Mouse (Mus musculus): ENCODE measurements at regions not wholly inside any gene's neighbourhood (a gene's known extent, or its start where the extent isn't known, plus 50 kb on each side); places are given as distances from the start of the nearest gene placed in this dataset.
A peak's percentile ranks its signal among the peaks of the same experiment; 100 is the strongest.

DNA sequence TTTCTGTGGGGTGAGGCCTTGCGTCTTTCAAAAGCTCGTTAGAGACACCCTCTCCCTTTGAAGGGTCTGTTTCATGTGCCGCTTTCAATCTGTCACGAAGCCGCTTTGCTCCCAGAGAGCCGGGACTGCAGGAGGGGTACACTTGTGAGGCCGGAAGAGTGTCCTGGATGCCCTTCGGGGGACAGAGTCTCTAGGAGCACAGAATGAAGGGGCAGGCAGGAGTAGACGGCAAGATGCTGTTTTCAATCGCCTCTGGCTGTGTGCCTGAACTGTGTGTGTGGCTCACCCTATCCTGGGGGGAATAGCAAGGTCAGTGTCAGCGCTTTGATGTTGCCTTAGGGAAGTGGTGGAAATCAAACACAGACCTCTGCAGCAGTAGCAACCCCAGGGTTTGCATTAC is 174.7 kb downstream of the Gadd45g start:
- DNase-seq = no peak

DNA sequence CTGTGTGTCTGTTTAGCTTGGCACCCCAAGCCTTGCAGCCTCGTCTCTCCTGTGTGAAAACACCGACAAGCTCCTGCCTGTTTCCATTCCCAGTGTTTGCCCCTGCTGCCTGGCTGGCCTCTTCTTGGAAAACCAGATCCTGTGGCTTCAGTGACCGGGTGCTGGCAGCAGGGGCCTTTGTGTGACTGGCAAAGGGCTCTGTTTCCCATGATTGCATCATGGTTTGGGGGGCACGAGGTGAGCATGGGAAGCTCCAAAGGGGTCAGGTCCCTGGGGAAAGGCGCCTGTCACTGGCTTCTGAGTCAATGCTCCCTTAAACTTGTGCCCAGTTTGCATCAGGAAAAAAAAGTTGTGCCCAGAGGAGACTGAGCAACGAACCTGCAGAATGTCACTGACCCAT is 175.3 kb downstream of the Gadd45g start:
- DNase-seq = no peak

DNA sequence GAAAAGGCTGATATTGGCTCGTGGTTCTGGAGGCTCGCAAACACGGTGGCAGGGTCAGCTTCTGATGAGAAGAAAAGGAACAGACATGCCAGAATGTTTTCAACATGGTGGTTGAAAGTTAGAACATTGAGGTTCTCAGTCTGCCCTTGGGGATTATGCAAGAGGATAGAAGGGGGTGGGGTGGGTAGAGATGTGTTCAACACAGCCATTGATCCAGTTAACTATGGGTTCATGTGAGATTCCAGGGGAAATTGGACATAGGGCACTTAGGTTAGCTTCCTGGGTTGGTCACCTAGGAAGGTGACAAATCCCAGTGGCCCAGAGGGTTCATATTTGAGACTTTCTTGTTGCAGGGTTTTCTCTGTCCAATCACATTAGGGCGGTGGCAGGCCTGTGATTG is 176.1 kb downstream of the Gadd45g start:
- no peak for DNase-seq

DNA sequence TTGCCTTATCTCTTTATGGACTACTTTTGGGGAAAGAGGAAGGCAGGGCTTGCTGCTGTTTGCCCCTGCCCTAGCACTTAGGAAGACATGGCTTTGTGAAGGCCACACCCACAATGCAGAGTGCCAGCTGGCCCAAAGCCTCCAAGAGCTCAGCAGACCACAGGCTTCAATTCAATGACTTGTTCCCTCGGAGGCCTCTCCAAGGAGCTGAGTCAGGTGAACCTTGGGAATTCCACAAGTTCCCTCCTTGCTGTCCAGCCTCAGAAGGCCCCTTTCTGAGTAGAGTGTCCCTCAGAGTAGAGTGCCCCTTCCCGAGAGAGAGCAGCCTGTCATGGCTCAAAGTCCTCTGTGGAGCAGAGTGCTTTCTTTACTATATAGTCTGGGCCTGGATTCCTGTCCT is 177.9 kb downstream of the Gadd45g start:
- no peak for DNase-seq

DNA sequence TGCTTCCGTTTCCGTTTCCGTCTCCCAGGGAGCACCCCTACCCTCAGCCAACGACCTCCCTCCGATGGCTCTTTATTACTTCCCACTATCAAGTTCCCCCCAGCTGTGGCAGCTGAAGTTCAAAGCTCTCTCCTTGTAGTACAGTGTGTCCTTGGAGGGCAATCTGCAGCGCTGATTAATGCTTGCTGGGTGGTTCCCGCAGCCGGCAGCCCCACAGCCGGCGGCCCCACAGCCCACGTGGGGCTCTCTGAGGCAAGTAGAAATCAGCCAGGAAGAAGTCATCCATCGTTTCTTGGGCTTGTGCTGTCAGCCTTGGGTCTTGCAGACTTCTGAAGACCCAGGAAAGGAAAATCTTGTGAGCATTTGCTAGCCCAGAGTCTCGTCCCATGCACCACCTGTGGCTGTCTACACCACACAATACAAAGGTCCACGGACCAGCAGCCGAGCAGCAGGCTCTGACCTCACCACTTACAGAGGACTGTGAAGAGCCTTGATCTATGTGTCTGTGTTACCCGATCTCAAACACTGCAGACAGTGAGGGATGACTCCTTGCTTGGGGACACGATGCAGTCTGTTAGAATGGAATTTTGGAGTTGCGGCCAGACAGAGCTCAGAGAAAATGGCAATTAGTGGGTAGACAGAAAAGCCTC is 178.5 kb downstream of the Gadd45g start:
- DNase-seq = no peak

- no peak for DNase-seq
Measured at GRCm38 (mm10) chr13:52025482-52025848, 179.0 kb downstream of the Gadd45g start.

DNA sequence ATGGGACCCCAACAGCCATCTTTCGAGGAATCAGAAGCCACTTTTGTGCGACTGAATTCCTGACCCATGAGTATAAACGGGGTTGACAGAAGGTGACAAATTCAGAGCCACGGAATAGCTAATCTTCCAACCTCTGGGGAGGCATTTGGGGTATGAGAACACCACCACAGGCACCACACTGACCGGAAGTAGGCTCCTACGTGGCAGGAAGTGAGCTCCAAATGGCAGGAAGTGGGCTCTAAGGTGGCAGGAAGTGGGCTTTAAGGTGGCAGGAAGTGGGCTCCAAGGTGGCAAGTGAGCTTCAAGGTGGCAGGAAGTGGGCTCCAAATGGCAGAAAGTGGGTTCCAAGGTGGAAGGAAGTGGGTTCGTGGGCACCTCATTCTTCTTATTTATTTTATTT is 179.8 kb downstream of the Gadd45g start:
- DNase-seq = no peak

- no peak for DNase-seq
Measured at GRCm38 (mm10) chr13:52029868-52030422, 183.5 kb downstream of the Gadd45g start.

- DNase-seq = no peak
Measured at GRCm38 (mm10) chr13:52031465-52031864, 185.0 kb downstream of the Gadd45g start.

GRCm38 (mm10) chr13:52035731-52036130 is 189.3 kb downstream of the Gadd45g start:
- no peak for DNase-seq

DNA sequence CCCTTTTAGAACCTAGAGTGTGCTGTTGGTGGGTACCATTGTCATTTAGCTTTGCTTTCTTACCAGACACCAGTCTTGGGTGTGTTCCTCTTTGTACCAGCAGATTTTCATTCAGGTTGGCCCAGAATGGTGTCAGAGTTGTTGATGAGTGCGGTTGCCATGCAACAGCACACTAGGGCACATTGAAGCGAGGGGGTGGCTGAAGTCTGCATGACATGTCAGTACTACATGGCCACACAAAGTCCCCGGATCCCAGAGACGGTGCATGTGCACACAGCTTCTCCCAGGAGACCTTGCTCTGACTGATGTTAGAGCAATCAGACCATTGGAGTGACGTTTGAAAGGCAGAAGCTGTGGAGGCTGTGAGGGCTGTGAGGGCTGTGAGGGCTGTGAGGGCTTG is 189.9 kb downstream of the Gadd45g start:
- DNase-seq = no peak

DNA sequence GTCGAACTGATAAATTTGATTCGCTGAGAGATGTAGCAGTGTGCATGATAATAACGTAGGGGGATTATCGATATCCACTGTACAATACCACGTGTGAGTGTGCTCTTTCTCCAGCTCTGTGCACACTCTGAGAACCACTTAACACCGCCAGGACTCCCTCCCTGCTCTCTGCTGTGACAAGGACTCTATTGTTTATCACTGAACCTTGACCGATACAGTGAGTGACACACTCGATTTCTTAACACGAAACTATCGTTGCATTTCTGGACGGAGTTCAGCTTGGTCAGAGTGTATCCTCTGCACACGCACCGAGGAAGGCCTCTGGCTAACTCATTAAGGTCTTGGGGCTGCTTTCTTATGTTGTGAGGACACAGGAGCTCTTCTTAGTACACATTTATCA is 190.7 kb downstream of the Gadd45g start:
- no peak for DNase-seq

DNA sequence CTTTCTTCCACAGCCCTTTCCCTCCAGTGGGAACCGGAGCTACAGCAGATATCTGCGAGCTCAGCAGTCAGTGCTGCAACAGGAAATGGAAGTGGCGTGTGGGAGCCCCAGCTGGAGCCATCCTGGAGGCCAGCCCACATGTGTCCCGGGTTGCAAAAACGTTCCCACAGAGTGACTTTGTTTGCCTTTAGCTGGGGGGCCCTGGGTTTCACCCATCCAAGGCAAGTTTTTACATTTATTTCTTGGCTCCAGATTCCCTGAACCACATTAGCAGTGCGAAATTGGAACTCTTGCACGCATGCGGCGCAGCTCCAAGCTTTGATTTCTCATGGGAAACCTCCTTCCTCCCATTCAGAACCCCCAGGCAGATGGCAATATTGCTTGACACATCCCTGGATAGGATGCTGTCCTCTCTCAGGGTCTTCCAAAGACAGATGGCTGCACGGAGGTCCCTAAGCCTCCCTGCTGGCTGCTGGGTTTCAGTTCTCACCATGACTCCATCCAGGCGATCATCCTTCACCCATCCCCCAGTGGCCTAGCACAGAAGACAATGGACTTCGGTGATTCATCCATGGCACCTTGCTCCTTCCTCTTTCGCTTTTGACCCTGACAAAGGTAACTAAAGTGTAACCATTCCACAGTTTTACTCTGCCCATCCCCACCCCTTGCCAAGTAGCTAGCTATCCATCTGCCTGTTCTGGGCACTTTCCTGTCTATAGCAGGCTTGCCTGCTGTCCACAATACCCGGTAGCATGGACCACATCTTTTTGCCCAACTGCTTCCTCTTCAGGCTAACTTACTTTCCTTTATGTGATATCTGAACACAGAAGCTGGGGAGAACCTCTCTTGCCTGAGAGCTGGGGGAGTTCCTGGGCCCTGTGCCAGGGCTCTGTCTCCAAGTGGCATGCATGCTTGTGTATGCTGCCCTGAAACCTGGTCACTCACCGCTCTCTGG is 195.3 kb downstream of the Gadd45g start:
- DNase-seq = peak; percentile 28

- no peak for DNase-seq
Measured at GRCm38 (mm10) chr13:52042867-52043266, 196.4 kb downstream of the Gadd45g start.

- DNase-seq = no peak
Measured at GRCm38 (mm10) chr13:52043916-52044315, 197.4 kb downstream of the Gadd45g start.

DNA sequence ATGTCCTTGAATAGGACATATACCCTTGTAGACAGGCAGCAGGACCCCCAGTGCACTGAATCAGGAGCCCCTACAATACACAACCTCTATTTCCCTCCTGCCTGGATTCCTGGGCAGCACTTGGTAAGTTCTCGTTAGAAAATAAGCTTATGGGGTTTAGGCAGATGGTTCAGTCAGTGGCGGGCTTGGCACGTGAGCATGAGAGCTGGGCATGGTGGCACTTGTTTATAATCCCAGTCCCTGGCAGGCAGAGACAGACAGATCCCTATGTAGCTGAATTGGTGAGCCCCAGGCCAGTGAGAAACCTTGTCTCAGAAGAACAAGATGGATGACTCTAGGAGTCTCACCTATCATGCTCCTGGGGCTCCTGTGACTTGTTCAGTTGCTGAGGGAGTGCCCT is 198.9 kb downstream of the Gadd45g start:
- no peak for DNase-seq

- DNase-seq = no peak
Measured at GRCm38 (mm10) chr13:52046020-52046419, 199.5 kb downstream of the Gadd45g start.

DNA sequence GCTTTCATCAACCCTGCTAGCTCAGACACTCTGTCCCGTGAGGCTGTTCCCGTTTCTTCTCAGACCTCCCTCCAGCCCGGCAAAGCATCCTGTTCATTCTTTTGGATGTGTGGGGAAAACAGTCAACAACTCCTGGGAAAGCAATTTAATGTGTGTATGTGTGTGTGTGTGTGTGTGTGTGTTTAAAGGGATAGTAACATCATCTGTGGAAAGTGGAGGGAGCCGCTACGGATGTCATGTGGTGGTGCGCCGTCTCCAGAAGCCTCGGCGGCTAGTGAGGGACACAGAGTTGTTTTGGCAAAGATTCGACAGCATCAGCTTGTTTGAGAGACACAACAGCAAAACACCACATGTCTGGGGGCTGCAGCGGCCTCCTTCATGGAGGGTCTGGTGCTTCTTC is 200.2 kb downstream of the Gadd45g start:
- no peak for DNase-seq

DNA sequence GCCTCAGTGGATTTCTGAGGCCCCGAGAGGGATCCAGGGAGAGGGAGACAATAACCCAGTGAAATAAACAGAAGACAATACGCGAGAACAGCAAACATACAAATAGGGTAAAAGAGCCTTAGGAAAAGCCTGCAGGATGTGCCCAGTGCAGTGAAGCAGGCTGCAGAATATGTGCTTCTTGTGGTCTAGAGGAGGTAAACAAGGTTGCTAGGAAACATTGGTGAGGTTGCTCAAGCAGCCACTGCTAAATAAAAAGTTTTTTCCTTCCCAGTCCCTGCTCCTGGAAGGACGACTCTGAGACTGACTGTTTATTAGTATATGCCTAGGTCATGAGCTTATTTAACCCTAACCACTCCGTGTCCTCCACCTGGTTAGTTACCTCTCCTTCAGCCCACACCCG is 201.5 kb downstream of the Gadd45g start:
- no peak for DNase-seq

DNA sequence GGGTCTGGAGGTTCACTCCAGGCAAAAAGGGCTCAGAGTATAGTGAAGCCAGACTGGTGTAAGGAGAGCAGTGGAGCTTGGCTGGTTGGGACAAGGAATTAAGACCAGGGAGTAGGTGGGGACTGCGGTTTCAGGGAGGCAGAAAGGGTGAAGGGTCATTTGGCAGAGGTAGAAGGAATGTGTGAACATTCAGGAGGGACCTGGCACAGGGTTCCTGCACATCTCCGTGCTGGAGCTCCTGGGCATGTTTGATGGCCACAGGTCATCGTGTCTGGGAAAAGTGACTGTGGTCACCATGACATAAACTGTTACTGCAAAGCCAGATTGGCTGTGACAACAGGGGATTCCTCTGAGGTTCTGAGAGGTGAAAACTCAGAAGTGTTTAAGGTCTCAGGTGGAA is 202.3 kb downstream of the Gadd45g start:
- no peak for DNase-seq

DNA sequence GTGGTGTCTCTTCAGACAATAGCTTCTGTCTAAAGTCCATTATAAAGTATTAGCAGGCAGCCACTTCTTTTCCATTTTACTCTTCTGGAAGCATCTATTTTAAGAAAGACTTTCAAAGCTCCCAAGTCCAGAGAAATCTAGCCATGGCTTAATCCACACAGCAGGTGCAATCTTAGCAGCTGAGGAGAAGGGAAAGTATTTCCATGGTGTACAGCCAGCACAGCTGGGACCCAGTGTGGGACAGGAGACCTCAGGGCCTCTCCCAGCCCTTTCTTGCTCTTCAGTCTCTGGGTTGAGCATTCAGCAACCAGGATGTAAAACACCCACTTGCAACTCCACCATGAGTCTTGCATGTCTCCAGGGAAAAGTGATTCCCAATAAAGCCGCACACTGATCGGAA is 202.8 kb downstream of the Gadd45g start:
- no peak for DNase-seq

DNA sequence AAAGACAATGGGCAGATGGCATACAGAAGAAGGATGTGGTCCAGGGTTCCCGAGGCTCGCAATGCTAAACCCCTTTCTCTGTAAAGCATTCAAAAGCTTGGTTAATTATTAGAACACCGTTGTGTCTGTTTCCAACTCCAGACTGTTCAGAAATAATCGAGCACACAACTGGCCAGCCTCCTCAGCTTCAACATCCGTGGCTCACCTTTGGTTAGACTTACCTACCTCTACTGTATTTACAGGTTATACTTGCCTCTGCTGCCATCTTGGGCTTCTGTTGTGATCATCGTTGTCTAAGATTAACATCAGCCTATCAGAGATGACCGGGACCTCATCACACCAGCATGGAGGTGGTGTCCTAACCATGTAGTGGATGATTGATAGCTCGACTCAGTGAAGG is 209.3 kb downstream of the Gadd45g start:
- no peak for DNase-seq

GRCm38 (mm10) chr13:52057456-52057855 is 211.0 kb downstream of the Gadd45g start:
- no peak for DNase-seq

GRCm38 (mm10) chr13:52059756-52060417 is 213.4 kb downstream of the Gadd45g start:
- no peak for DNase-seq

Measured in cerebellum, adult 11 months (tissue).